Mouse (Mus musculus) testis, adult 2 months (tissue): Measurements from ENCODE around the gene Gm28036. TPM values are rescaled to one million over a fixed set of nuclear protein-coding genes. Genes with fewer than 3 reads are reported as not detected.

Source experiments
- H3K27ac ChIP-seq: fragments of 200-500 bp; 2 replicates; pipeline ENCODE4 v1.5.1; 2012; ENCODE audit warnings: low read depth, low read length; ENCODE audit not compliant: control insufficient read depth, insufficient read depth
- H3K27me3 ChIP-seq: fragments of 200-500 bp; 2 replicates; pipeline ENCODE4 v1.6.1; 2012; ENCODE audit warnings: mild to moderate bottlenecking, low read length, moderate library complexity; ENCODE audit not compliant: control insufficient read depth, insufficient read depth
- H3K36me3 ChIP-seq: fragments of 200-500 bp; 2 replicates; pipeline ENCODE4 v1.6.1; 2012; ENCODE audit warnings: mild to moderate bottlenecking, low read length; ENCODE audit not compliant: control insufficient read depth, insufficient read depth
- H3K4me1 ChIP-seq: fragments of 200-500 bp; 2 replicates; pipeline ENCODE4 v1.6.1; 2012; ENCODE audit warnings: low read length; ENCODE audit not compliant: control insufficient read depth, insufficient read depth
- H3K4me3 ChIP-seq: fragments of 200-500 bp; 2 replicates; pipeline ENCODE4 v1.5.1; 2012; ENCODE audit warnings: low read depth, mild to moderate bottlenecking, low read length, moderate library complexity, mixed read lengths; ENCODE audit not compliant: control insufficient read depth
- CTCF ChIP-seq: fragments of 200-500 bp; IDR thresholded peaks from 2 replicates; pipeline ENCODE4 v1.5.1; 2012; ENCODE audit warnings: low read depth, mild to moderate bottlenecking, inconsistent platforms, low read length, moderate library complexity; ENCODE audit not compliant: control insufficient read depth, insufficient read depth, insufficient replicate concordance
- POLR2A ChIP-seq: fragments of 200-500 bp; IDR thresholded peaks from 2 replicates; pipeline ENCODE4 v1.6.1; 2012; ENCODE audit warnings: low read depth, mild to moderate bottlenecking, inconsistent platforms, low read length, moderate library complexity; ENCODE audit not compliant: control insufficient read depth
- polyA plus RNA-seq: library from polyadenylated mRNA; depleted of rRNA; stranded (reverse); fragments of >200 nt; gene quantifications from 2 replicates; pipeline ENCODE4 v1.2.3, GENCODE M21; 2012; rRNA removed

Gm28036 gene
- 3.8 and 6.9 TPM in 2 replicates for polyA plus RNA-seq

DNA sequence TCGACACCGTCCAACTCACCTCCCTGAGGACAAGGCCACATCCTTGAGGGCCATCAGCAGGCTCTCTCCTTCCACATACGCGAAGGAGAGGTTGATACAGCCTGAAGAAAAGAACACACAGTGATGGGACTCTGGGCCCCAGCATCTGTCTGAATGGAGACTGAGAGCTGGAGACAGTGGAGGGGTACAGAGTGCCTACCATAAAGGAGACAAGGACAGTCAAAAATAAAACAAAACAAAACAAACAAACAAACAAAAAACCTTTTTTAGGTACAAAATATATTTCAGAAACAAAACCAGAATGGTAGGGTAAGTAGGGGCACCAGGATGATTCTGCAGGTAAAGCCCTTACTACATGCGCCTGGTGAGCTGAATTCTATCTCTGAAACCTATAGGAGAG lies at the start of gene Gm28036:
Gene Gm28036, minus strand, starts transcription at position 101 of the 400 bp plus-strand sequence.
- Histone ChIP-seq H3K4me1 (no peaks in the 10 kb centered on the region), H3K4me3 (no peak within 1 kb of the TSS), H3K27me3 (no peaks in the 10 kb centered on the region), H3K27ac (no peak within 1 kb of the TSS), H3K36me3 (peaks cover 2% of the 10 kb centered on the region)
- TF ChIP-seq CTCF (no peak), POLR2A (no peak)

DNA sequence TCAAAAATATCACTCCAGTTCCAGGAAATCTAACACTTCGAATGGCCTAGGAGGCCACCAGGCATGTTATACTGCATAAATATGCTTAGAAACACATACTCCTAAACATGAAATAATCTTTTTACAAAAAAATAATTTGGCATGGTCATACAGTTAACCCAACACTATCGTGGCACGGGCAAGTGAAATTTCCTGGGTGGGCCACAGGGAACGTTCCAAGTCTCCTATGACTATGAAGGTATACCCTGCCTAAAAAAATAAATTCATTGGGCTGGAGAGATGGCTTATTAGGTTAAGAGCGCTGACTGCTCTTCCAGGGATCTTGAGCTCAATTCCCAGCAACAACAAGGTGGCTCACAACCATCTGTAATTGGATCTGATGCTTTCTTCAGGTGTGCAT lies 39.7 kb upstream of the Gm28036 start:
- H3K4me3 ChIP-seq: no peak overlapping the region
- H3K27me3 ChIP-seq: no peaks in the 10 kb centered on the region
- H3K27ac ChIP-seq: no peak overlapping the region
- no peaks in the 10 kb centered on the region for H3K36me3 ChIP-seq
- TF ChIP-seq CTCF: no peak
- TF ChIP-seq POLR2A: no peak
- no peaks in the 10 kb centered on the region for H3K4me1 ChIP-seq

DNA sequence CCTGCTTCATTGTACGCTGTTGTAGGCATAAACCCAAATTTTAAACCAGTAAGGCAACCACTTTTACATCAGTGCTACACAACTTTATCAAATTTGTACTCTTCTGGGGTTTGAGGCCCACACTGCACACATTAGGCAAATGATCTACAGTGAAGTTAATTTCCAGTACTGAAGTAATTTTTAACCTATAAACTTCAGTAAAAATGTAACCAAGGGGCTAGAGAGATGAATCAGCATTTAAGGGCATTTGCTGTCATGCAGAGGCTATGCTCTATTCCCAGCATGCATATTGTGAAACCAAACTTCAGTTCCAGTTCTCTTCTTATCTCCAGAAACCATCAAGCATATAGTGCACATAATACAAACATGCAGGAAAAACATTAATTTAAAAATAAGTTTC lies 38.6 kb upstream of the Gm28036 start:
- Histone ChIP-seq H3K36me3 (no peaks in the 10 kb centered on the region), H3K4me3 (no peak overlapping the region), H3K27ac (no peak overlapping the region), H3K4me1 (no peaks in the 10 kb centered on the region), H3K27me3 (no peaks in the 10 kb centered on the region)
- TF ChIP-seq CTCF (no peak), POLR2A (no peak)

DNA sequence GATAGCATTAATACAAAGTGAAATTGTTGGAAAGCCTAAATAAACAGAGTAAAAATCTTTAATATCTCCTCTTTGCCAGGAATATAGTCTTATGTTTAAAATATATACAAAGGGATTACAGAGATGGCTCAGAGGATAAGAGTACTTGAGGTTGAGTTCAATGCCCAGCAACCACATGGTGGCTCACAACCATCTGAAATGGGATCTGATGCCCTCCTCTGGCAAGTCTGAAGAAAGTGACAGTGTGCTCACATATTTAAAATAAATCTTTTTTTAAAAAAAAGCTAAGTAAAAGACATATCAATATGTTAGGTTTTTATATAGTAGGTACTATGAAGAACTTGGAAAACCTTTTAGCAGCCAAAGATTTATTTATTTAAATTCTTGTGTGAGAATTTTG lies 24.6 kb upstream of the Gm28036 start:
- Histone ChIP-seq H3K27ac (no peak overlapping the region), H3K4me3 (no peak overlapping the region), H3K36me3 (peaks cover 2% of the 10 kb centered on the region; the same call in 1 of the 2 replicates), H3K27me3 (no peaks in the 10 kb centered on the region), H3K4me1 (no peaks in the 10 kb centered on the region)
- TF ChIP-seq POLR2A (no peak), CTCF (no peak)

DNA sequence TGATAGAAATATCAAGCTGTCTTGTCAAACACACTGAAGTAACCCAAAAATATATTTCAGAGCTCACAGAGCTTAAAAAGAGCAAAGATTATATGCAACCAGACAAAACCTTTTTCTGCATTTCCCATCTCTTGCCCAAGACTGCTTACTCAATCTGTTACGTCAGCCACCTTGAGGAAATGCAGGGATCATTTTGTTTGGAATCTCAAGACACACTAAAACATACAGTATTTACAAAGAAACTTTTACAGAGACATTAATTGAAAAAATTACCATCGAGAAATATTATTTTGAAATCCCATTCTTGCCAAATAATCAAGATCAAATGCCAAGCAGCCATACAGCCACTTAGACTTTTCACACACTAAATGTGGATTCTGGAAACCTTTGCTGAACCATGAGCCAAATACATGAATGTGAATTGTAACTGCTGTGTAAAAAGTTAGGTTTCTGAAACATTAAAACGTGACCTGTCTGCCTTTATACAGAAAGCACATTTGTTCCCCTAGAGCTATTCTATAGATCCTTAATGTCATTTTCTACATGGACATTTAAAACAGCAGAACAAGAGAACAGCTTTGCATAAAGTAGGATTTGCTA lies 20.5 kb upstream of the Gm28036 start:
- Histone ChIP-seq H3K36me3 (peaks cover 2% of the 10 kb centered on the region; the same call in 1 of the 2 replicates), H3K4me3 (no peak overlapping the region), H3K27me3 (no peaks in the 10 kb centered on the region), H3K27ac (no peak overlapping the region), H3K4me1 (peaks cover 2% of the 10 kb centered on the region; the same call in 1 of the 2 replicates)
- TF ChIP-seq CTCF: no peak
- no peak for TF ChIP-seq POLR2A

DNA sequence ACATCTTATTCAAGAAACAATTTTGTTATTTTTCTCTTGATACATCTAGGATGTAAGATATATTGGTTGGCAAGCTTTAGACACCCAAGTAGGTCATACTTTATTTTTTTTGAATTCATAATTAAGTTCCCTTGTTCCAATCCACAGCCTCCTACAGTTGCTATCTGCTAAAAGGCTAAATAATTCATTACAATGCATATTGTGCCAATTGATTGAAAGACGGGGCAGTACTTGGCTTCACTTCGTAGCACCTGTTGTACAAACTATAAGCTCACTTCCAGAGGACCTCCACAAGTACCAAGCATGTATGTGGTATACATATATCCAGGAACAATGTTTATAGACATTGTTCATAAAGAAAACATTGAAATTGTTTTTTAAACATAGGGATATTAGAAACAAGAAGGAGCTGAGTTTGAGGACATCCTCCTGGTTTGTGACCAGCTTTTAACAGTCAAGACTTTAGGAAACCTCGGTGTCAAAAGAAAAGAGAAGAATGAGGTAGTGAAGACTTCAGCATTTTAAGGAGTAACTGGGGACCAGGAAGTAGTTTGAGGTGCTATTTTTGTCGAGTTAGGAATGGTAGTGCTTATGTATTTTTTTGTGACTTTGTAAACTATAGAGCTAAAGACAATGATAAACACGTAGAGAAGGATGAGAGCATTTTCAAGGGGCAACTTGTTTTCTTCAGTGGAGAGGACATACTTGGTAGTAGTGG lies 19.5 kb upstream of the Gm28036 start:
- Histone ChIP-seq H3K4me3 (no peak overlapping the region), H3K27me3 (no peaks in the 10 kb centered on the region), H3K36me3 (peaks cover 2% of the 10 kb centered on the region; the same call in 1 of the 2 replicates), H3K27ac (no peak overlapping the region), H3K4me1 (peaks cover 2% of the 10 kb centered on the region; the same call in 1 of the 2 replicates)
- TF ChIP-seq CTCF (no peak), POLR2A (no peak)

DNA sequence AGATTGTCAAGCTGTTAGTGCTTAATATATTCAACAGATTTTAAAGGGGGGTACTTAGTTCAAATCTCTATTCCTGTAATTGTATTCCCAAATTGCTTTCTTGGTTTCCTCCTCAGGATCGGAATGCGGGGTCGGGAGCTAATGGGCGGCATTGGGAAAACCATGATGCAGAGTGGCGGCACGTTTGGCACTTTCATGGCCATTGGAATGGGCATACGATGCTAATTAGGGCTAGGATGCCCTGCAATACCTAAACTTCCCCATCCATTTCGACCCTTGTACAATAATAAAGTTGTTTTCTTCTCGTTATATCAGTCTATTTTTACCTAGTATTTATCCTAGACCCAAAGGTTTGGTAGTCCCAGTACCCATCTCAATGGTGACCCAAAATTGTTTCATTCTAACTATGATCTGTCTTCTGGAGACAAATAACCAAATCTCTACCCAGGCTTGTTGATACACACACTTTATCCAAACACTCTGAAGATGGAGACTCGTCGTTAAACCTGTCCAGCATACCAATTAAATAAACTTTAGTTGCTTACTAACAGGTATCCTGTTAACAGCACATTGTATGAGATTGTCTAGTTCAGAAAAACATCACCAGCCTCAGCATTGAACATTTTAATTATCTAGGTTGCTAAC lies 18.7 kb upstream of the Gm28036 start:
- no peak for TF ChIP-seq POLR2A
- TF ChIP-seq CTCF: no peak
- Histone ChIP-seq H3K36me3 (peaks cover 2% of the 10 kb centered on the region; the same call in 1 of the 2 replicates), H3K27me3 (no peaks in the 10 kb centered on the region), H3K4me1 (peaks cover 2% of the 10 kb centered on the region; the same call in 1 of the 2 replicates), H3K4me3 (no peak overlapping the region), H3K27ac (no peak overlapping the region)
